Mouse (Mus musculus) right cerebral cortex, postnatal 36 days (tissue): Measurements from ENCODE around the gene Tmem18.
A peak's percentile ranks its signal among the peaks of the same experiment; 100 is the strongest.

Experiments
- DNase-seq, 2 experiments: peaks; one replicate each; pipeline ENCODE4 v3.0.0; 2022; ENCODE audit warnings: low spot score in 2 of 2, mixed read lengths in 1 of 2

Gene Tmem18

DNA sequence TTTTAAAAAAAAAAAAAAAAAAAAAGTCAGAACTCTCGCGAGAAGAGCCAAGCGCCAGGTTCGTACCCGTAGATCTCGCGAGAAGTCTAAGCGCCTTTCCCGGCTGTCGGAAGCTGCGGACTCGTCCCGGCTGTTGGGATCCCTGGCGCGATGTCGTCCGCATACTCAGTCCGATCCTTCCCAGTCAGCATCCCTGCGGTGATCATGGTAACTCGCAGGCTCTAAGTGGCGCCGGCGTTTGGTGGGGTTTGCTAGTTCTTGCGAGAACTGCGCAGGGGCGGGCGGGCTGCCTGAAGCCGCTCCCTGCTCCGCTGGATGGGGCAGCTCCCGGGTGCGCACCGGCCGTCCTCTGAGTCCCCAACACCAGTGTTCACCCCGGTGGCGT, at the start of gene Tmem18:
Tmem18 (plus strand) TSS at position 71 of the 385 bp plus-strand sequence.
- DNase-seq = peak; percentile 74 to 76

DNA sequence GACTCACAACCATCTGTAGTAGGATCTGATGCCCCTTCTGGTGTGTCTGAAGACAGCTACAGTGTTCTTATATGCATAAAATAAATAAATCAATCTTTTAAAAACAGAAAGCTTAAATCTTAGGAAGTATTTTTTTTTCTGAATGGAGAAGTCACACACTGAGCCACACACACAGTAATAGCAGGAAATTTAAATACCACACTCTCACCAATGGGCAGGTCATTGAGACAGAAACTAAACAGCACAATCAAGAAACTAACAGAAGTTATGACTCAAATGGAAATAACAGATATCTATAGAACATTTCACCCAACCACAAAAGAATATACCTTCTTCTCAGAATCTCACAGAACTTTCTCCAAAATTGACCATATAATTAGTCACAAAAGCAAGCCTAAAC, 26.9 kb upstream of the Tmem18 start:
- no peak for DNase-seq

DNA sequence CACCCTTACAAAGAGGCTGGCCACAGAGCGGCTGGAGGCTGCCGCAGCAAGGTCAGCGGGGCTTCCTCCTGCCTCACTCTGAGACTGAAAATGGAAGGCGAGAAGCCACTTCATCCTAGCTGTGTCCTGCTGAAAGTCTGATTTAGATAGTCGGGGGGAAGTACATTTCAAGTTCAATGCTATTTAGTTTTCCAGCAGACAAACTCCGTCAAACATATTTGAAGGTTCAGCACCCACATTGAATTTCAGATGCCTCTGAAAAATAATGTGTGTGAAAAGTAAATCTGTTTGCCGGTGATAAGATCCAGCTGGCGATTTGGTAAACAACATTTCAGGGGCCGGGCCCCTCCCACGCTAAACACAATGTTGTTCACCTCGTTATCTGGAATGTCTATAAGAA, 22.8 kb upstream of the Tmem18 start:
- no peak for DNase-seq

DNA sequence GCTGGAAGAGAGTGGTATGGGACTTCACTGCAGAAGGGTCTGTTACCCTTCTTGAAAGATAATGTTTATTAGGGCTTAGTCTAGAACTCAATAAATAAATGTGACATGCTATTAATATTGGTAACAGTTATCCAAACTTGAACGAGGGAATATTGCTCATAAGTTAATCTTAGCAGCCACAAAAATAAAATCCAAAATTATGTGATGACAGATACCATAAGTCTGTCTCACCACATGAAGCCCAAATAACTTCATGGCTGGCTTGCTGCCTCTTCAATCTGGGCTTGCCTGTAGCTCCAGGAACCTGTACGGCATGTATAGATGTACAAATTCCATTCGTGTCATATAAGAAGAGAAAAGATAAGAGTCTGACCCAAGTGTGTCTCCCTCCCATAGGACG, 12.2 kb upstream of the Tmem18 start:
- no peak for DNase-seq

DNA sequence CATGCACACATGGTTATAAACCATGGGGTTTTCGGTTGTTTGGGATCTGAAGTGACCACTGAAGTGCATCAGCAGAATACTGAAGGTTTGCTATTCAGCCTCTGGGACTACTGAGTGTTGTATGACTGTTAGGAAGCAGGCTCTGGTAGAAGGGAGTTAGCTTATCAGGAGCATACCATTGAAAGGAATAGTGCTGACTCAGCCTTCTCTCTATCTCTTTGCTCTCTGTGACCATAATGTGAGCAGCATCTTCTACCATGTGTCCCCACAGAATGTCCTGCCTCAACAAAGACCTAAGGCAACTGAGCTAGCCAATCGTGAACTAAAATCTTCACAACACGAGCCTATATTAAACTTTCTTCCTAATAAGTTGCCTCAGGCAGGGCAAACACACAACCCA, 8.3 kb upstream of the Tmem18 start:
- no peak for DNase-seq

DNA sequence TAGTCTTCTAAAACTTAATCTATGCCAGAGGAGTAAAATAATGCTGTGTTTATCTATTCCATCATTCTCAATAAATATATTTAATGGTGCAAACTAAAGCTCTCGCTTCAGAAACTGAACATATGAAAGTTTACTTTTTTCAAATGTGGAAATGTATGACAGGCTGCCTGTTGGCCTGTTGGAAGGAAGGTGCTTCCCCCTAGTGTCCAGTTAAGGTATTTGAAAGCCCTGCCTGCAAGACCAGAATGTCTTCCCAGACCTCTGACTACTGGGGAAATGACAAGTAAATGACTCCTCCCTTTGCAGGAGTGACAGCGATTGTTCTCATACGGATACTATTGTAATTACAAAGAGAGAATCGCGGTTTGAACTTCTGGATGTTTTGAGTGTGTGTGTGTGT, 6.2 kb upstream of the Tmem18 start:
- DNase-seq = peak in 1 of 2 experiments; percentile 30

DNA sequence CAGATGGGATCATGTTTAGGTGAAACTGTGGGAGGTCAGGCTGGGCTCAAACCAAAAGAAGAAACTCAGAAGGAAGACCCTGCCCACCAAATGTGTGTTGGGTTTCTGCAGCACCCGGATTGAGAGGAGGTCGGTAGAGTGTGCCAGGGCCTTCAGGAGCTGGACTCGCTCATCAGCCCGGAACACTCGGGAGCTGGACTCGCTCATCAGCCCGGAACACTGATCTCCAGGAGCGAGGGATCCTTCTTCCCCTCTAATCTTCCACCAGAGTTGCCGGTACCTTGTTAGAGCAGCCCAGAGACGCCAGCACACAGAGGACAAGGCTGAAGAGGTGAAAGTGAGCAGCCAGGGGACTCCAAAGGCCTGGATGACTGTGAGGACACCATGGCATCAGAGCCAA, 2.9 kb upstream of the Tmem18 start:
- DNase-seq = no peak

DNA sequence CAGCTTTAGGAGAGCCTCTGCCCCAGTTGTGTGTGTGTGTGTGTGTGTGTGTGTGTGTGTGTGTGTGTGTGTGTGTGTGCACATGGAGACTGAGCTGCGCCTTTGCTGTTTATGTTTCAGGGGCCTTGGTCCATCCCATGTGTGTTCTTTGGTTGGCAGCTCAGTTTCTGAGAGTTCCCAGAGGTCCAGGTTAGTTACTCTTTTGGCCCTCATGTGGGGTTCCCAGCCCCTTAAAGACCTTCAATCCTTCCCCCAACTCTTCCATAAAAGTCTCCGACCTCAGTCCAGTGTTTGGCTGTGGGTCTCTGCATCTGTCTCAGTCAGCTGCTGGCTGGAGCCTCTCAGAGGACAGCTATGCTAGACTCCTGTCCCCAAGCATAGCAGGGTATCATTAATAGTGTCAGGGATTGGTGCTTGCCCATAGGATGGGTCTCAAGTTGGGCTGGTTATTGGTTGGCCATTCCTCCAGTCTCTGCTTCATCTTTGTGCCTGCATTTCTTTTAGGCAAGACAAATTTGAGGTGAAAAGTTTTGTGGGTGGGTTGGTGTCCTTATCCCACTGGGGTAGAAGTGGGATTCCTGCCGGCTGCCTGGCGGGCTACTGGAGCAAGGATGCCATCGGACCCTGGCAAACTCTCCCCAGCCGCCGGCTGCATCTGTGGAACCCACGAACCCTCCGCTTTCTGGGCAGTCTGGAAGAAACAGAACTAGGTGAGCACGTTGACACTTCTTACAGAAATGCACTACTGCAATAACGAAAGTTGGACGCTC, 455 bp upstream of the Tmem18 start:
- DNase-seq = no peak

DNA sequence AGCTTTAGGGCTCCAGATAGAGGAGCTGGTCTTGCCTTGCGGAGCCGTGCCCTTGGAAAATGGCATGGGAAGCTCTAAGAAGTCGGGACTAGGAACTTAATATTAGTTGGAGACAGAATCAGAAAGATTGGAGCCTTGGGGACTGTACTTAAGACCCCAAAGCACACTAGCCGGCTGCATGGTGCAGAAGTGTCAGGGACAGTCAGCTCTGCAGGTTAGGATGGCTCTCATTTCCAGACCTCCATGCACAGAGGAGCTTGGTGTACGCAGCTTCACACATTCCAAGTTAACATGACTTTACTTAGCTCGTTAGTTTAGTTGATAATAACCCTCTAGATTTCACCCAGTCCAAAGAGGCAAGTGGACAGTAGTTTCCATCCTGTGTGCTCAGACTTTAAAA, 637 bp downstream of the Tmem18 start:
- no peak for DNase-seq

DNA sequence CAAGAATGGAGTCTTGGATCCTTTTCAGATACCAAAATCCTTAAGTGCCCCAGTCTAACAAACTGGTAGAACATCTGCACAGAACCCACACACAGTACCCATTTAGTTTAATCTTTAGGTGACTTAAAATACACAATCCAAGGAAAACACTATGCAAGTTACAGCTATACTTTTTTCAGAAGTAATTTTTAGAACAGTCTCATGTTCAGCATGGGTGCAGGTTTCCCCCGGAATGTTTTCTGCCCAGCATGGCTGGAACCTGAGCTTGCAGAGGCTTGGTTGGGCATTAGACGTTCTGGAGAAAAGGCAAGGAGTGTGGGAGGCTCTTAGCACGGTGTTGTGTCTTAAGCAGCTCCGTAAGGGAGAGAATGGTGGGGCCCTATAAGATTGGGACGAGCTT, 7.6 kb downstream of the Tmem18 start:
- DNase-seq = no peak

DNA sequence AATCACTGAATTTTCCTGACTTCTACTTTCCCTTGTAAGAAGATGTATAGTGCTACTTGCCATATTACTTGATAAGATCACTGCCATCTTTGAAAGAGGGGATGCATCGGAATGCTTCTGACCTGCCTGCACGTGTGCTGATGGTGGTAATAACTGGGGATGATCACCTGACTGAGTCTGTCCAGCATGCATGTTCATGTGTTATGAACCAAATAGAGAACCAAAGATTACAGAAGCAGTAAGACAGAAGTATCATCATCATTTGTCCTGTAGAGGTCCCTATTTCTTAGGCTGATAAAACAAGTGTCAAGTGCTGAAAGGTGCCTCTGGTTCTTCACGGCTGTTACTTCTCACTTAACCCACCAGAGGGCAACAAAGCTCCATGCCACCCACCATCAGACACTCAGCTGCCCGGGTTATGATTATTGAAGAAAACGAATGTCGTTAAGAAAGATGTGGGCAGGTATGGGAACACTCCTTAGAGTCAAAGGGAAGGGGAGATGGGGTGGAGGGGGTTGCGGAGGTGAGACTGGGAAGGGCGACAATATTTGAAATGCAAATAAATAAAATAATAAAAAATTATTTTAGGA, 12.7 kb downstream of the Tmem18 start:
- peak in 1 of 2 experiments; percentile 50 for DNase-seq

DNA sequence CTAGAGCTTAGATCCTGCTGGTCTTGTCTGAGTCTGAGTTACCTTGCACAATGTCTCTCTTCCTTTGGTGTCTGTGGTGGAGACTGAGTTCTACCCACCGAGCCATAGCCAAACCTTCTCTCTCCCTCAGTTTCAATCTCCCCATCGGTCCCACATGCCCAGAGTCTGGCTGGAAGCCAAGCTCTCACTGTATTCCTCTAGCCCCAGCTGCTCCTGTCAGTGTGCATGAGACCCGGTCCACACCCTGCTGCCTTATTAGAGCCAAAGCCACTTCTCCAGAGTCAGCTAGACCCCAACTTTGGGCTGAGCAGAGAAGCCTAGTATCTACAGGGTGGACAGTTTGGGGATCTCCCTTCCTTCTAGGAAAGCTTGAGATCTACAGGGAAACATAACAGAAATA, 14.7 kb downstream of the Tmem18 start:
- DNase-seq = no peak

DNA sequence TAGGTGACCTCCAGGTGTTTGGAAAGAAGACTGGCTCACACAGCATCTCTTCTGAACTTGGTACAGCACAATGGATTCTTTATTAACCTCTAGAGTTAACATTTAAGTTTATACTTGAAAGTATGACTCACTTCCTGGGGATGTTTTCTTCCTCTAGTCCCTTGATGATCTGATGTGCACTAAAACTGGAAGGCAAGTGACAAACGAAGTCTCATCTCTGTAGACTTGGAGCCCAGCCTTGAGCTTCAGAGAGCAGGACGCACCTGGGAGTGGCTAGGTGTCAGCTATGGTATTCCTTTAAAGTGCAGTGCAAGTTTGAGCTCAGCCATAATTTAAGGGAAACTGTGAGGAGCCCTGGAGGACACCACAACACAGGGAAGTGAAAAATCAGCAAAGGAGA, 15.2 kb downstream of the Tmem18 start:
- no peak for DNase-seq

DNA sequence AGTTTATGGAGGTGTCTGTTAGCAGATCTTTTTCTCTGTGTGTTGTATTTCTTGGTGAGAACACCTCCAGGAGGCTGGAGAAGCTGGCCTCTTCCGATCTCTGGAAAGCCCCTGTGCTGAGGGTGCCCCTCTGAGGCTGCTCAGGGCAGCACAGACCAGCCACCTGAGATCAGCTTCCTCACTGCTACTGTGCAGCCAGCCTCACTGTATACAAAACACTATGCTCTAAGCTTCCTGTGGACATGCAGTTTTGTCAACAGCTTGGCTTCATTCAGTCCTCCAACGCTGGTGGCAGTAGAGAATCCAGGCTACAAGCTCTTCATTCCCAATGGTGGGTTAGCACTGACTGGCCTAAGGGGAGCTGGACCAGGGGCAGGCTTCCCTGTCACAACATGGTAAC, 15.8 kb downstream of the Tmem18 start:
- no peak for DNase-seq

DNA sequence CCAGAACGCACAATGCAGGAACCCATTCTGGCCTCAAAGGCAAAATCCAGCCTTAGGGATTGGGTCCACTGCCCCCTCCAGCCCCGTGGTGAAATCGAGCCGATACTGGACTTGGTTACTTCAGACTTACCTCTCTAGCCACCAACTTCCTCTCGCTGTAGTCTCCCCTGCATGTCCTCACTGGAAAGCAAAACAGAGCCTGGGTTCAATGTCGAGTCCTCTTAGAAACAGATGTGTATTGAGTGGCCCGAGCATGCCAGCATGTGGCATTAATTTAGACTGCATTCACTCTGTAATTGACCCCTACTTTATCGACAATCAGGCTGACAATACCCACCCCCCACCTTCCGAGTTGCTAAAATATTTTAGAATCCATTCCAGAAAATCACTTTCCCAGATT, 19.8 kb downstream of the Tmem18 start:
- DNase-seq = no peak

DNA sequence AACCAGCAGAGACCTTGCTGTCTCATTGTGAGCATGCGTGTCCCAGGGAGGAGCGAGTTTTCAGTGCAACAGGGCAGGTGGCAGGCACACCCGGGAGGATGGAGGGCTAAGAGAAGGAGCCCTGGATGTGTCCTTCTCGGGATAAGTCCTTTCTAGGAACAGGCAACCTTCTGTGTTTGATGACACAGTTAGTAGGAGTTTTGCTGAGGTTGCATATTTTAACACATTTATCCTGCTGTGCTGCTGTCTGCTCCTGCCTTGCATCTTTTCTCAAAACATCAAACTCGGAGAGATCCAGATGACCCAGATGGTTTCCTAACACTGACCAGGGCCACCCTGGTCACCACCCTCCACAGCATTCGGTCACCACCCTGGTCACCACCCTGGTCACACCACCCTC, 20.6 kb downstream of the Tmem18 start:
- DNase-seq = no peak

DNA sequence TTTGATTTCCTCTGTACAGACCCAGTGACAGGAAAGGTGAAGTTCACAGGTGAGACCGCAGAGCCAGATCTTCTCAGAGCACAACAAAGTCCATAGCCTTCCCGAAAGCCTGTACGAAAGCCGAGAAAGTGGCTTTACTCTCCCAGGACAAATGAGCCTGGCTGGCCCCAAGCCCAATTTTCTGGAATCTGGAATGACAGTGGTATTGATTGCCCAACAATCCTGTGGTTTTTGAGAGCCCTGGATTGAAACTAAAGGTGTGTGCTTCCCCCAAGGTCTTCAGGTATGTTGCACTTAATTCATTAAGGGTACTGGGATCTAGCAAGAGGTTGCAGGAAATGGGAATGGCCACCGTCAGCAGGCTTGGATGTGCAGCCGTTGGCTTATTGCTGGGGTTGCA, 21.7 kb downstream of the Tmem18 start:
- no peak for DNase-seq

DNA sequence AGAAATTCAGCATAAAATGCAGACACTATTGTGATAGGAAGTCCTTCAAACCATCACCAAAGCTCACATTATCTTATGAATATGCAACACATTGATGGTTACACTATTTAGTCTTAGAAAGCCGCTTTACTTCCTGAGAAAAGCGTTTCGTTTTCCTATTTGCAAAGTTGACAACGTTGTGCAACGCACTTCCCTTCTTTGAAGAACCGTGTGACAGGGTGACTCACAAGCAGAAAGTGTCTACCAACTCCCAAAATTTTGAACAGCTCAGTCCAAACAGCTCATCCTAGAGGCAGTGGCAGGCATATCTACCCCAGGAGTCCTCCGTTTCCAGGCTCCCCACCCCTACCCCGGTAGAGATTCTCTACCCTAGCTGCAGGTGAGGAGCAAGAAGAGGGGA, 22.5 kb downstream of the Tmem18 start:
- DNase-seq = no peak

DNA sequence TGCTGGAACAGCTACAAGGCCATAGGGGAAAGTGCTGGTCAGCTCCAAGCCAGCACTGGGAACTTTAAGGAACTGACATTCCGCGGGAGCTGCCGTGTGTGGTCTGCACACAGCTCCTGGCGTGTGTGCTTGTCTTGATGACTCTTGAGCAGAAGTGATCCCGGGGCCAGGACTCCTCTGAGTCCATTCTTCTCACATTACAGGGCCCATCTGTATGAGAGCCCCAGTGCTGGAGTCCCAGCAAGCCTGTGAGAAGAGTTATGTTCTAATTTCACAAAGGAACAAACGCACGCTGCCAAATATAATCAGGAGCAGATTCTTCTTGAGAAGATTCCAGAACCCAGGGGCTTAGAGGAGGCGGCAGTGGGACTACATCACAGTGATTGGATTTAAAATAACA, 34.2 kb downstream of the Tmem18 start:
- DNase-seq = no peak

DNA sequence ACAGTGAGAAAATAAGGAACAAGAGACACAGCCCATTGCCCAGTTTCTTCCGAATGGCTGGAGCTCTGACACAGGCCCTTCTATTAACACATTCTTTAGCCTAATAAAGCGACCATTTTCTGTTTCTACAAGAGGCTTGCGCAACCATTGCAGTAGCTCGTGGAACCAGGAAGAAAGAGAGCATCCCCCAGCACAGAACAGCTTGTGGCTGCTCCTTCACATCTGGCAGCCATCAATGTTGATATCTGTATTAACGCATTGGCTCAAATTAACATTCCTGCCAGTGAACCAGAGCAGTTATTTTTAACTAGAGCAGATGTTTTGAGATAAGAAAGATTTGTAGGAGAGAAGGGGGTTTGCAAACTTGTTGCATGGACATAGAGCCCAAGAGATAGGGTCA, 44.2 kb downstream of the Tmem18 start:
- no peak for DNase-seq

DNA sequence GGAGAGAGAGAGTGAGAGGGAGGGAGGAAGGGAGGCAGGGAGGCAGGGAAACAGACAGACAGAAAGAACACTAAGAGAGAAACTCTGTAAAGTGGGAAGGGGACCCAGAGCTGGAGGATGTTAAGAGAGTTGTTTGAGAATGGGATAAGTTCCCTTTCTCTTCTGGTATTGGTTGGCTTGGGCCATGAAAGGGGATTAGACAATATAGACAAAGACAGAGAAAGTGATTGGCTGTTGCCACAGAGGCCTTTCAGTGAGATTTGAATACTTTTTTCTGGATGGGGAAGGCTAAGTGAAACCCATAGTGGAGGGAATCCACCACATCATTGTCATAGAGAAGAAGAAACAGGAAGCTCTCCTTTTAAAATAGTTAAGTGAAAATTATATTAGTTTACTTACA, 50.3 kb downstream of the Tmem18 start:
- DNase-seq = no peak
